Mouse (Mus musculus) hindbrain, embryonic 16.5 days (tissue): ENCODE measurements around the gene Cobl. TPM values are rescaled to one million over a fixed set of nuclear protein-coding genes. Genes with fewer than 3 reads are reported as not detected.
A peak's percentile ranks its signal among the peaks of the same experiment; 100 is the strongest.

Source experiments
- ATAC-seq: fragments of 200-750 bp; cut with Nextera tagmentation; 2 replicates; pipeline ENCODE4 v1.8.0; 2017; ENCODE audit warnings: moderate TSS enrichment, moderate library complexity
- H3K27ac ChIP-seq: fragments of 300-500 bp; sonication (generic); 2 replicates; pipeline ENCODE4 v1.5.1; 2014; ENCODE audit warnings: low read depth, mild to moderate bottlenecking, control low read depth, low read length, moderate library complexity
- H3K27me3 ChIP-seq: fragments of 300-500 bp; sonication (generic); replicated peaks from 2 replicates; pipeline ENCODE4 v1.6.1; 2014; ENCODE audit warnings: low read length; ENCODE audit not compliant: control insufficient read depth, insufficient read depth
- H3K36me3 ChIP-seq: fragments of 300-500 bp; sonication (generic); 2 replicates; pipeline ENCODE4 v1.6.1; 2014; ENCODE audit warnings: mild to moderate bottlenecking, low read length, moderate library complexity, mixed read lengths; ENCODE audit not compliant: control insufficient read depth, insufficient read depth
- H3K4me1 ChIP-seq: fragments of 300-500 bp; sonication (generic); 2 replicates; pipeline ENCODE4 v1.6.1; 2014; ENCODE audit warnings: low read depth, low read length; ENCODE audit not compliant: control insufficient read depth, insufficient read depth
- H3K4me2 ChIP-seq: fragments of 300-500 bp; sonication (generic); 2 replicates; pipeline ENCODE4 v1.6.1; 2014; ENCODE audit warnings: mild to moderate bottlenecking, low read length, control low read depth, moderate library complexity
- H3K4me3 ChIP-seq: fragments of 300-500 bp; sonication (generic); 2 replicates; pipeline ENCODE4 v1.5.1; 2014; ENCODE audit warnings: mild to moderate bottlenecking, low read length, control low read depth, moderate library complexity
- H3K9ac ChIP-seq: fragments of 300-500 bp; sonication (generic); 2 replicates; pipeline ENCODE4 v1.6.1; 2014; ENCODE audit warnings: low read depth, mild to moderate bottlenecking, control low read depth, low read length, moderate library complexity
- H3K9me3 ChIP-seq: fragments of 300-500 bp; sonication (generic); 2 replicates; pipeline ENCODE4 v1.6.1; 2014; ENCODE audit warnings: mild to moderate bottlenecking, low read length, moderate library complexity; ENCODE audit not compliant: control insufficient read depth
- WGBS: fragments of 180-500 bp; shearing (Covaris S2); extraction: QIAGEN DNeasy Blood & Tissue Kit; methylation state at CpG from one replicate; pipeline ENCODE4 v1.1.7; 2014; 5-methylcytosine and 5-hydroxymethylcytosine counted together
- polyA plus RNA-seq: library from polyadenylated mRNA; unstranded; fragments of >200 nt; fragmentation: Nextera tagmentation; extraction: Ambion mirVana; gene quantifications from 2 replicates; pipeline ENCODE4 v1.2.1, GENCODE M21; 2015

Cobl gene
- 14.9 and 15.4 TPM in 2 replicates for polyA plus RNA-seq

GRCm38 (mm10) chr11:12464181-12465162 lies at the start of gene Cobl:
TSS of gene Cobl (minus strand) at chr11:12464960.
- peak within 1 kb of the TSS; percentile 71 for H3K4me2 ChIP-seq
- no peaks in the 10 kb centered on the region for H3K36me3 ChIP-seq
- no peaks in the 10 kb centered on the region for H3K27me3 ChIP-seq
- H3K4me3 ChIP-seq = peak within 1 kb of the TSS; percentile 80
- ATAC-seq = peak; percentile 75
- H3K27ac ChIP-seq = peak within 1 kb of the TSS; percentile 31; the same call in 1 of the 2 replicates
- no peaks in the 10 kb centered on the region for H3K9me3 ChIP-seq
- peak within 1 kb of the TSS; percentile 84 for H3K9ac ChIP-seq
- H3K4me1 ChIP-seq = no peaks in the 10 kb centered on the region; the same call in 1 of the 2 replicates
- WGBS = 1% methylated on average over 41 of the region's 89 CpGs

GRCm38 (mm10) chr11:12513796-12514195 lies 49.0 kb upstream of the Cobl start:
- no peaks in the 10 kb centered on the region for H3K27me3 ChIP-seq
- no peak overlapping the region for H3K4me2 ChIP-seq
- H3K27ac ChIP-seq = no peak overlapping the region
- H3K36me3 ChIP-seq = no peaks in the 10 kb centered on the region
- no peak for ATAC-seq
- 49% methylated on average over 5 of the region's 5 CpGs for WGBS
- no peak overlapping the region for H3K9ac ChIP-seq
- H3K4me1 ChIP-seq = no peaks in the 10 kb centered on the region
- H3K4me3 ChIP-seq = no peak overlapping the region
- no peaks in the 10 kb centered on the region for H3K9me3 ChIP-seq

GRCm38 (mm10) chr11:12506371-12506890 lies 41.7 kb upstream of the Cobl start:
- no peak for ATAC-seq
- no peak overlapping the region for H3K9ac ChIP-seq
- H3K27ac ChIP-seq = no peak overlapping the region
- 87% methylated on average over 6 of the region's 6 CpGs for WGBS
- H3K4me3 ChIP-seq = no peak overlapping the region
- no peaks in the 10 kb centered on the region for H3K27me3 ChIP-seq
- no peaks in the 10 kb centered on the region for H3K9me3 ChIP-seq
- H3K4me2 ChIP-seq = no peak overlapping the region
- H3K4me1 ChIP-seq = no peaks in the 10 kb centered on the region
- H3K36me3 ChIP-seq = no peaks in the 10 kb centered on the region

GRCm38 (mm10) chr11:12503756-12504155 lies 39.0 kb upstream of the Cobl start:
- H3K36me3 ChIP-seq = no peaks in the 10 kb centered on the region
- no peak overlapping the region for H3K4me2 ChIP-seq
- 84% methylated on average over 4 of the region's 4 CpGs for WGBS
- H3K4me3 ChIP-seq = no peak overlapping the region
- no peaks in the 10 kb centered on the region for H3K27me3 ChIP-seq
- no peak overlapping the region for H3K9ac ChIP-seq
- no peaks in the 10 kb centered on the region for H3K4me1 ChIP-seq
- H3K9me3 ChIP-seq = no peaks in the 10 kb centered on the region
- no peak overlapping the region for H3K27ac ChIP-seq
- ATAC-seq = 0 out of 2 replicates have a peak, but pooled peaks have one; percentile 50

GRCm38 (mm10) chr11:12501721-12502120 lies 37.0 kb upstream of the Cobl start:
- no peaks in the 10 kb centered on the region for H3K27me3 ChIP-seq
- no peaks in the 10 kb centered on the region for H3K36me3 ChIP-seq
- H3K27ac ChIP-seq = no peak overlapping the region
- no peaks in the 10 kb centered on the region for H3K4me1 ChIP-seq
- no peak overlapping the region for H3K9ac ChIP-seq
- H3K9me3 ChIP-seq = no peaks in the 10 kb centered on the region
- H3K4me2 ChIP-seq = no peak overlapping the region
- no peak for ATAC-seq
- H3K4me3 ChIP-seq = no peak overlapping the region
- WGBS = 79% methylated on average over 3 of the region's 3 CpGs

- no peak overlapping the region for H3K4me3 ChIP-seq
- H3K36me3 ChIP-seq = no peaks in the 10 kb centered on the region
- no peaks in the 10 kb centered on the region for H3K9me3 ChIP-seq
- H3K27ac ChIP-seq = no peak overlapping the region
- H3K9ac ChIP-seq = no peak overlapping the region
- no peaks in the 10 kb centered on the region for H3K27me3 ChIP-seq
- H3K4me1 ChIP-seq = no peaks in the 10 kb centered on the region
- H3K4me2 ChIP-seq = no peak overlapping the region
- ATAC-seq = no peak
Measured at GRCm38 (mm10) chr11:12493791-12494190, 29.0 kb upstream of the Cobl start.

- no peak for ATAC-seq
- 96% methylated on average over 3 of the region's 3 CpGs for WGBS
- no peaks in the 10 kb centered on the region for H3K27me3 ChIP-seq
- no peaks in the 10 kb centered on the region for H3K9me3 ChIP-seq
- H3K4me2 ChIP-seq = no peak overlapping the region
- H3K4me1 ChIP-seq = no peaks in the 10 kb centered on the region
- no peaks in the 10 kb centered on the region for H3K36me3 ChIP-seq
- no peak overlapping the region for H3K9ac ChIP-seq
- no peak overlapping the region for H3K27ac ChIP-seq
- no peak overlapping the region for H3K4me3 ChIP-seq
Measured at GRCm38 (mm10) chr11:12479856-12480403, 15.2 kb upstream of the Cobl start.

GRCm38 (mm10) chr11:12474299-12474935 lies 9.7 kb upstream of the Cobl start:
- 84% methylated on average over 5 of the region's 5 CpGs for WGBS
- no peaks in the 10 kb centered on the region for H3K36me3 ChIP-seq
- no peaks in the 10 kb centered on the region for H3K4me1 ChIP-seq
- no peak overlapping the region for H3K4me3 ChIP-seq
- no peaks in the 10 kb centered on the region for H3K27me3 ChIP-seq
- no peak overlapping the region for H3K9ac ChIP-seq
- no peak for ATAC-seq
- no peak overlapping the region for H3K4me2 ChIP-seq
- no peaks in the 10 kb centered on the region for H3K9me3 ChIP-seq
- no peak overlapping the region for H3K27ac ChIP-seq
